Mouse (Mus musculus): ENCODE results near the gene Ppp1r21.

- TF ChIP-seq CTCF (IDR thresholded peaks at IDR 0.05; ENCODE audit: low read depth, low read length), result no peak
- TF ChIP-seq GATA1 (IDR thresholded peaks at IDR 0.05; ENCODE audit: borderline replicate concordance, low read length), result no peak
- no peak for TF ChIP-seq POLR2AphosphoS5 (IDR thresholded peaks at IDR 0.05; ENCODE audit: insufficient replicate concordance, low read depth, low read length)
- TF ChIP-seq TAL1 (conservative IDR thresholded peaks at IDR 0.05; ENCODE audit: low read depth, low read length), result no peak
- TF ChIP-seq GATA2 (IDR thresholded peaks at IDR 0.05; ENCODE audit: borderline replicate concordance, low read depth, low read length), result no peak
These were observed 45.4 kb upstream of the Ppp1r21 start for GRCm38 (mm10) chr17:88484539-88484938.
